Mouse (Mus musculus): ENCODE data around the gene Cd248. TPM values are rescaled to one million over a fixed set of nuclear protein-coding genes. Genes with fewer than 3 reads are reported as not detected.
A peak's percentile ranks its signal among the peaks of the same experiment; 100 is the strongest.

Gene Cd248
- total and polyA plus RNA-seq, 2 experiments from 2014 or later: 7.8 to 24.4 TPM

DNA sequence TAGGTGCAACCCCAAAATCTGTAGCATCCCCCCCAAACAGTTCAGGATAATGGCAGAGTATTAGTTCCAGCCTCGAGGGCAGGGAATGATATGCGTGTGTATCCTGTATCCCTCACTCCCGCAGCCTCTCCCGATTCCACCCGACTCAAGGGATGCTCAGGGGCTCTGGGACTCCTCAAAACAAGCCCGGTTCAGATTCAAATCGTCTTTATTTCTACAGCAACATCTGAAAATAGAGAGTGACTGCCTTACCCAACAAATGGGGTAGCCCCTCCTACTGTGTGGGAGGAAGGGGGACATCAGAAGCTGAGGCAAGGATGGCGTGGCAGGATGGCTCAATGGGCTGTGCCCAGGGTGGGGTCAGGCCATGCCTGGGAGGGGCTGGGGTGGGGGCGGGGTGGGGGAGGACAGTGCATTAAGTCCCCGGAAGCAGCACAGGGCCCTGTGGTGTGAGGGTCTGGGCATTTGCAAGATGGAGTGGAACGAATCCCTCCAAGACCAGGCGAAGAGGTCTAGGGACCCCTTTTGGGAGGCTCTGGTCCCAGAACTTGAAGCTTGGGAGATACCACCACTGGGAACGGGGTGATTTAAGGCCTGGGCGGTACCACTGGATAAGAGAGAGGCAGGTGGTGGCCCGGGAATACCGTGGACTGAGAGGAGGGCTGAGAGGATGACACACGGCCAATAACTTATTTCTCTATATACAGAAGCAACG, 39.8 kb downstream of the Cd248 start:
- ATAC-seq (ENCODE audit: insufficient read depth, low read depth) (no peak), DNase-seq (ENCODE audit: low spot score) (no peak)
- 74% methylated on average over 18 of the region's 18 CpGs for WGBS
- H3K27ac ChIP-seq (ENCODE audit: low read depth): no peak overlapping the region
- peaks cover 63% of the 10 kb centered on the region for H3K36me3 ChIP-seq (replicated peaks; ENCODE audit: control insufficient read depth, insufficient read depth, low read length)
- H3K4me1 ChIP-seq (ENCODE audit: control insufficient read depth, insufficient read depth): peaks cover 8% of the 10 kb centered on the region; the same call in 1 of the 2 replicates
- H3K9ac ChIP-seq (replicated peaks; ENCODE audit: low read depth, low read length): no peak overlapping the region; the same call in 1 of the 2 replicates
- no peak overlapping the region for H3K4me2 ChIP-seq (ENCODE audit: low read depth, low read length)
- no peak overlapping the region for H3K4me3 ChIP-seq (ENCODE audit: low read depth, low read length)
- H3K9me3 ChIP-seq (replicated peaks; ENCODE audit: control insufficient read depth, low read length): no peaks in the 10 kb centered on the region
- H3K27me3 ChIP-seq (ENCODE audit: control insufficient read depth, insufficient read depth, low read length): no peaks in the 10 kb centered on the region
- TF ChIP-seq EP300 (IDR thresholded peaks at IDR 0.05; ENCODE audit: low read depth): no peak

DNA sequence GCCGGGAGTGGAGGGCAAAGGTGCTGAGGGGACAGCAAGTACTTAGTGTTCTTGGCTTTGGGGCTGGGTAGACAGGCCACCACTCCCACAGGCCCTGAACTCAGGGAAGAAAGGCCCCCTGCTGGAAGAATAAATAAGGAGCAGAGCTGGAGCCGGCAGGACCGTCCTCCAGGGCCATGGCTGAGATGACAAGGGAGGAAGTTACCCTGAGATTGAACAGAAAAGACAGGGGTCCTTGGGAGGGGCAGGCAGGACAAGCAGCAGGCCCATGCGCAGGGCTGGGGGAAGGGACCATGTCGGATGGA, 40.3 kb downstream of the Cd248 start:
- Histone ChIP-seq H3K9me3 (replicated peaks; ENCODE audit: control insufficient read depth, low read length) (no peaks in the 10 kb centered on the region), H3K4me1 (ENCODE audit: control insufficient read depth, insufficient read depth) (peaks cover 8% of the 10 kb centered on the region; the same call in 1 of the 2 replicates), H3K4me2 (ENCODE audit: low read depth, low read length) (no peak overlapping the region), H3K27ac (ENCODE audit: low read depth) (no peak overlapping the region), H3K9ac (replicated peaks; ENCODE audit: low read depth, low read length) (no peak overlapping the region), H3K4me3 (ENCODE audit: low read depth, low read length) (no peak overlapping the region), H3K36me3 (replicated peaks; ENCODE audit: control insufficient read depth, insufficient read depth, low read length) (peaks cover 60% of the 10 kb centered on the region), H3K27me3 (ENCODE audit: control insufficient read depth, insufficient read depth, low read length) (no peaks in the 10 kb centered on the region)
- ATAC-seq (ENCODE audit: insufficient read depth, low read depth) (peak; percentile 16; the same call in 1 of the 2 replicates), DNase-seq (ENCODE audit: low spot score) (peak; percentile 50)
- peak; percentile 41 for TF ChIP-seq CTCF (IDR thresholded peaks at IDR 0.05; ENCODE audit: low read depth)
- TF ChIP-seq EP300 (IDR thresholded peaks at IDR 0.05; ENCODE audit: low read depth): no peak
- WGBS: 21% methylated on average over 5 of the region's 5 CpGs

DNA sequence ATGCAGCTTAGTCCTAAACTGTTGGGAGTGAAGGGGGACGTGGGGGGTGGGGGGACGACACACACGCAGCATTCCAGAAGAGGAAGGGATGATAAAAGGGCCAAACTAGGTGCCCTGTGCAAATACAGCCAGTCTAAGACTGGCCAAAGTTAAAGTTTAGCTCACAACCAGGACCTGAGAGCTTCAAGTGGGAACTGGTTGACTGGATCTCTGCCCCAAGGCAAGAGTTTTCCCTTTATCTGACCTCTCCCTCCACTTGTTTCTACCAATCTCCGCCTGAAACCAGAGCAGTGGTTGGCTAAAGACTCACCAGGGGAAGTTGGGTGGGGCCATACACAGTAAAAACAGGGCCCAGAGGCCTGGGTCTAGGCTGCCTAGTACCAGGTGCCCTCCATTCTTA, 40.8 kb downstream of the Cd248 start:
- Histone ChIP-seq H3K4me2 (ENCODE audit: low read depth, low read length) (no peak overlapping the region), H3K27ac (ENCODE audit: low read depth) (no peak overlapping the region), H3K9ac (replicated peaks; ENCODE audit: low read depth, low read length) (0 out of 2 replicates have a peak overlapping the region, but pooled peaks have one; percentile 4), H3K27me3 (ENCODE audit: control insufficient read depth, insufficient read depth, low read length) (no peaks in the 10 kb centered on the region), H3K36me3 (replicated peaks; ENCODE audit: control insufficient read depth, insufficient read depth, low read length) (peaks cover 57% of the 10 kb centered on the region), H3K4me1 (ENCODE audit: control insufficient read depth, insufficient read depth) (peaks cover 8% of the 10 kb centered on the region; the same call in 1 of the 2 replicates), H3K9me3 (replicated peaks; ENCODE audit: control insufficient read depth, low read length) (no peaks in the 10 kb centered on the region), H3K4me3 (ENCODE audit: low read depth, low read length) (no peak overlapping the region)
- ATAC-seq (ENCODE audit: insufficient read depth, low read depth): no peak
- DNase-seq (ENCODE audit: low spot score): no peak
- 56% methylated on average over 4 of the region's 4 CpGs for WGBS
- TF ChIP-seq EP300 (IDR thresholded peaks at IDR 0.05; ENCODE audit: low read depth): no peak
- no peak for TF ChIP-seq CTCF (IDR thresholded peaks at IDR 0.05; ENCODE audit: low read depth)

DNA sequence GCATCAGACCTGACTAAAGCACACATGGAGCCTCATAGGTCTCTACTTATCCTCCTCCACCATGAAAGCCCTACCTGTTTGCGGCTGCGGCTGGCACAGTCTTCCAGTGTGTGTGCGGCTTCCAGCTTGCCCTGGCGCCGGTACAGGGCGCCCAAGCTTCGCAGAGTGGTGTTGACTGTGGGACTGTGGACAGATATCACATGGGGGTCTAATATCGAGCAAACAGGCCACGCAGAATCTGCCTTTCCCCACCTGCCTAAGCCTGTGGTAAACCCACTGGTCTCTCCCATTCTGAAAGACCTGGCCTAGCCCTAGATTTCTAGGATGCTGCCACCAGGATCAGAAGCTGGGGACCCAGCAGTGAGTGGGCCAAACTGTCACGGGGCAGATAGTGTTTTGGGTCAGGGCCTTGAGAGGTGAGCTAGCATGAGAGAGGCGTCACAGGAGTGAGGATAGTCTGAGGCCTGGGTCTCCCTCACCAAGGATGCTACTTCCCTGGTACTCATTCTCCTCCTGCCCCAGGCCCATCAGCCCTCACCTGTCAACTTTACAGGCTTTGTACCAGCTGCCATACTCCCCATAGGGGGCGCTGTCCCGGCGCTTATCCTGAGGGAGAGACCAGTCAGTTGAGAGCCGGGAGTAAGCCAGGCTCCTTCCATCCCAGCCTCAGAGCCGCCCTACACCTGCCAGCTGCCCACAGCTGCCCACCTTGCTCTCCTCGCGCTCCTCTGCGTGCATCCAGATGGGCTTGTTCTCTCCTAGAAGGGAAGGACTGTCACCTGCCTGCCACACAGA, 42.0 kb downstream of the Cd248 start:
- no peak overlapping the region for H3K4me2 ChIP-seq (ENCODE audit: low read depth, low read length)
- no peak for DNase-seq (ENCODE audit: low spot score)
- peak; percentile 22; the same call in 1 of the 2 replicates for TF ChIP-seq CTCF (IDR thresholded peaks at IDR 0.05; ENCODE audit: low read depth)
- no peak for TF ChIP-seq EP300 (IDR thresholded peaks at IDR 0.05; ENCODE audit: low read depth)

DNA sequence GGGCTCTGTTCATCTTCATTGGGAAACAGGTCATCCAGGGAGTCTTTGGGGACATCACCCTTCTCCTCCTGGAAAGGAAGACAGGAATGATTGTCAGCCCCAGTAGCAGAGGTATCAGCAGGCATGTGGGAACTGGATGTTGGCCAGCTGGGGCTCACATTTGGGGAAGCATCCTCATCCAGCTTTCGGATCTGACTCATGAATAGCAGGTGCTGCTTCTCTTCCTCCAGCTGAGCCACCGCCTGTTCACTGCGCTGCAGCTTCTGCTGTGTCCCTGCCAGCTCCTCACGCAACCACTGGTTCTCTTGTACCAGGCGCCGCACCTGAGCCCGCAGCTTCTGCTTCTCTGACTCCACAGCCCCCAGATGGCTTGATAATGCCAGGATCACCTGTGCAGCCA, 45.9 kb downstream of the Cd248 start:
- H3K4me1 ChIP-seq (ENCODE audit: control insufficient read depth, insufficient read depth): peaks cover 5% of the 10 kb centered on the region
- H3K27me3 ChIP-seq (ENCODE audit: control insufficient read depth, insufficient read depth, low read length): no peaks in the 10 kb centered on the region
- no peak for DNase-seq (ENCODE audit: low spot score)
- no peak overlapping the region for H3K9ac ChIP-seq (replicated peaks; ENCODE audit: low read depth, low read length)
- ATAC-seq (ENCODE audit: insufficient read depth, low read depth): no peak
- no peak overlapping the region for H3K4me3 ChIP-seq (ENCODE audit: low read depth, low read length)
- H3K27ac ChIP-seq (ENCODE audit: low read depth): no peak overlapping the region
- no peak for TF ChIP-seq CTCF (IDR thresholded peaks at IDR 0.05; ENCODE audit: low read depth)
- H3K4me2 ChIP-seq (ENCODE audit: low read depth, low read length): no peak overlapping the region
- WGBS: 93% methylated on average over 7 of the region's 7 CpGs
- peaks cover 44% of the 10 kb centered on the region for H3K36me3 ChIP-seq (replicated peaks; ENCODE audit: control insufficient read depth, insufficient read depth, low read length)
- no peaks in the 10 kb centered on the region for H3K9me3 ChIP-seq (replicated peaks; ENCODE audit: control insufficient read depth, low read length)

More for the DNA sequence above, 42.0 kb downstream of the Cd248 start:
- no peak for ATAC-seq (ENCODE audit: insufficient read depth, low read depth)
- H3K36me3 ChIP-seq (replicated peaks; ENCODE audit: control insufficient read depth, insufficient read depth, low read length): peaks cover 51% of the 10 kb centered on the region
- H3K9me3 ChIP-seq (replicated peaks; ENCODE audit: control insufficient read depth, low read length): no peaks in the 10 kb centered on the region
- H3K9ac ChIP-seq (replicated peaks; ENCODE audit: low read depth, low read length): no peak overlapping the region
- 78% methylated on average over 19 of the region's 19 CpGs for WGBS
- no peak overlapping the region for H3K4me3 ChIP-seq (ENCODE audit: low read depth, low read length)
- H3K4me1 ChIP-seq (ENCODE audit: control insufficient read depth, insufficient read depth): peaks cover 8% of the 10 kb centered on the region; the same call in 1 of the 2 replicates
- no peaks in the 10 kb centered on the region for H3K27me3 ChIP-seq (ENCODE audit: control insufficient read depth, insufficient read depth, low read length)
- H3K27ac ChIP-seq (ENCODE audit: low read depth): no peak overlapping the region
